Mouse (Mus musculus): ENCODE data around the gene Prune1. TPM values are rescaled to one million over a fixed set of nuclear protein-coding genes. Genes with fewer than 3 reads are reported as not detected.

Gene Prune1
- polyA plus RNA-seq, 1 experiment from 2014 or later: 14.5 TPM

GRCm38 (mm10) chr3:95270766-95271364 lies 11.0 kb downstream of the Prune1 start:
- DNase-seq (ENCODE audit: low spot score): no peak
- TF ChIP-seq EP300 (IDR thresholded peaks at IDR 0.05): no peak
- no peak for TF ChIP-seq CTCF (IDR thresholded peaks at IDR 0.05)
- no peak for ATAC-seq
- no peaks in the 10 kb centered on the region for H3K9me3 ChIP-seq (ENCODE audit: low read length)
- 0 out of 2 replicates have a peak, but pooled peaks cover 7% of the 10 kb centered on the region for H3K36me3 ChIP-seq (ENCODE audit: insufficient read depth, low read length)
- 83% methylated on average over 12 of the region's 12 CpGs for WGBS
- no peak overlapping the region for H3K4me3 ChIP-seq (ENCODE audit: low read depth, low read length)
- H3K27ac ChIP-seq (ENCODE audit: low read length): no peak overlapping the region
- no peak overlapping the region for H3K9ac ChIP-seq (replicated peaks; ENCODE audit: low read depth)
- H3K27me3 ChIP-seq (replicated peaks; ENCODE audit: insufficient read depth, low read length): no peaks in the 10 kb centered on the region
- no peak overlapping the region for H3K4me2 ChIP-seq (replicated peaks; ENCODE audit: low read depth, low read length)
- no peaks in the 10 kb centered on the region for H3K4me1 ChIP-seq (ENCODE audit: insufficient read depth, low read depth, low read length)

GRCm38 (mm10) chr3:95269789-95270188 lies 12.1 kb downstream of the Prune1 start:
- H3K36me3 ChIP-seq (ENCODE audit: insufficient read depth, low read length): 0 out of 2 replicates have a peak, but pooled peaks cover 7% of the 10 kb centered on the region
- DNase-seq (ENCODE audit: low spot score): no peak

GRCm38 (mm10) chr3:95267855-95268254 lies 14.0 kb downstream of the Prune1 start:
- H3K27ac ChIP-seq (ENCODE audit: low read length): no peak overlapping the region
- peaks cover 13% of the 10 kb centered on the region for H3K36me3 ChIP-seq (ENCODE audit: insufficient read depth, low read length)
- no peak overlapping the region for H3K9ac ChIP-seq (replicated peaks; ENCODE audit: low read depth)
- TF ChIP-seq CTCF (IDR thresholded peaks at IDR 0.05) (no peak), EP300 (IDR thresholded peaks at IDR 0.05) (no peak)
- no peaks in the 10 kb centered on the region for H3K9me3 ChIP-seq (ENCODE audit: low read length)
- H3K27me3 ChIP-seq (replicated peaks; ENCODE audit: insufficient read depth, low read length): no peaks in the 10 kb centered on the region
- no peak for DNase-seq (ENCODE audit: low spot score)
- no peak overlapping the region for H3K4me2 ChIP-seq (replicated peaks; ENCODE audit: low read depth, low read length)
- no peak overlapping the region for H3K4me3 ChIP-seq (ENCODE audit: low read depth, low read length)
- H3K4me1 ChIP-seq (ENCODE audit: insufficient read depth, low read depth, low read length): no peaks in the 10 kb centered on the region
- no peak for ATAC-seq

More at GRCm38 (mm10) chr3:95269789-95270188, 12.1 kb downstream of the Prune1 start:
- no peaks in the 10 kb centered on the region for H3K9me3 ChIP-seq (ENCODE audit: low read length)
- H3K27me3 ChIP-seq (replicated peaks; ENCODE audit: insufficient read depth, low read length): no peaks in the 10 kb centered on the region
- no peak for ATAC-seq
- WGBS: 82% methylated on average over 5 of the region's 5 CpGs
- TF ChIP-seq CTCF (IDR thresholded peaks at IDR 0.05) (no peak), EP300 (IDR thresholded peaks at IDR 0.05) (no peak)
- no peak overlapping the region for H3K9ac ChIP-seq (replicated peaks; ENCODE audit: low read depth)
- no peak overlapping the region for H3K27ac ChIP-seq (ENCODE audit: low read length)
- no peaks in the 10 kb centered on the region for H3K4me1 ChIP-seq (ENCODE audit: insufficient read depth, low read depth, low read length)
- no peak overlapping the region for H3K4me2 ChIP-seq (replicated peaks; ENCODE audit: low read depth, low read length)
- no peak overlapping the region for H3K4me3 ChIP-seq (ENCODE audit: low read depth, low read length)

- no peak for DNase-seq (ENCODE audit: low spot score)
- Histone ChIP-seq H3K9ac (replicated peaks; ENCODE audit: low read depth) (no peak overlapping the region), H3K36me3 (ENCODE audit: insufficient read depth, low read length) (peaks cover 13% of the 10 kb centered on the region), H3K27ac (ENCODE audit: low read length) (no peak overlapping the region), H3K9me3 (ENCODE audit: low read length) (no peaks in the 10 kb centered on the region), H3K4me3 (ENCODE audit: low read depth, low read length) (no peak overlapping the region), H3K4me2 (replicated peaks; ENCODE audit: low read depth, low read length) (no peak overlapping the region), H3K27me3 (replicated peaks; ENCODE audit: insufficient read depth, low read length) (no peaks in the 10 kb centered on the region), H3K4me1 (ENCODE audit: insufficient read depth, low read depth, low read length) (no peaks in the 10 kb centered on the region)
- ATAC-seq: no peak
- 93% methylated on average over 3 of the region's 3 CpGs for WGBS
- TF ChIP-seq EP300 (IDR thresholded peaks at IDR 0.05) (no peak), CTCF (IDR thresholded peaks at IDR 0.05) (no peak)
These were observed 15.8 kb downstream of the Prune1 start for GRCm38 (mm10) chr3:95266052-95266451.

GRCm38 (mm10) chr3:95264724-95265123 lies 17.2 kb downstream of the Prune1 start:
- ATAC-seq: no peak
- H3K4me3 ChIP-seq (ENCODE audit: low read depth, low read length): no peak overlapping the region
- no peak overlapping the region for H3K9ac ChIP-seq (replicated peaks; ENCODE audit: low read depth)
- no peak overlapping the region for H3K4me2 ChIP-seq (replicated peaks; ENCODE audit: low read depth, low read length)
- 80% methylated on average over 1 of the region's 1 CpGs for WGBS
- DNase-seq (ENCODE audit: low spot score): no peak
- H3K27me3 ChIP-seq (replicated peaks; ENCODE audit: insufficient read depth, low read length): no peaks in the 10 kb centered on the region
- H3K9me3 ChIP-seq (ENCODE audit: low read length): no peaks in the 10 kb centered on the region
- H3K27ac ChIP-seq (ENCODE audit: low read length): no peak overlapping the region
- no peaks in the 10 kb centered on the region for H3K4me1 ChIP-seq (ENCODE audit: insufficient read depth, low read depth, low read length)
- TF ChIP-seq EP300 (IDR thresholded peaks at IDR 0.05): no peak
- H3K36me3 ChIP-seq (ENCODE audit: insufficient read depth, low read length): peaks cover 23% of the 10 kb centered on the region

- peak; percentile 67 for DNase-seq (ENCODE audit: low spot score)
- 43% methylated on average over 11 of the region's 11 CpGs for WGBS
- peaks cover 29% of the 10 kb centered on the region for H3K36me3 ChIP-seq (ENCODE audit: insufficient read depth, low read length)
- no peaks in the 10 kb centered on the region for H3K27me3 ChIP-seq (replicated peaks; ENCODE audit: insufficient read depth, low read length)
- H3K9ac ChIP-seq (replicated peaks; ENCODE audit: low read depth): no peak overlapping the region
- no peaks in the 10 kb centered on the region for H3K9me3 ChIP-seq (ENCODE audit: low read length)
- no peak overlapping the region for H3K27ac ChIP-seq (ENCODE audit: low read length)
- peak; percentile 81 for ATAC-seq
- no peak overlapping the region for H3K4me3 ChIP-seq (ENCODE audit: low read depth, low read length)
- no peaks in the 10 kb centered on the region for H3K4me1 ChIP-seq (ENCODE audit: insufficient read depth, low read depth, low read length)
- no peak overlapping the region for H3K4me2 ChIP-seq (replicated peaks; ENCODE audit: low read depth, low read length)
- TF ChIP-seq CTCF (IDR thresholded peaks at IDR 0.05) (peak; percentile 86), EP300 (IDR thresholded peaks at IDR 0.05) (no peak)
These were observed 18.7 kb downstream of the Prune1 start for GRCm38 (mm10) chr3:95263089-95263739.

Data from lung, postnatal 0 days (tissue).